In genomic region chr2:14787983-14788382, GRCm38 (mm10) we compare ENCODE assay signal across 20 mouse cellular contexts.
DNase-seq lines count a peak whose midpoint lies in the region; ATAC-seq and TF ChIP-seq lines count a peak whose summit lies in the region.
"Had no signal": no experiment of that assay in that cellular context is flagged by ENCODE, and none has a peak within 500 bp of the region (broad histone marks: within the 10 kb centered on the region; RNA-seq: fewer than 3 reads in every experiment).

No protein-coding gene starts in this region.

- dilution Hi-C loops in CH12.LX (cut with MboI; ENCODE audit: extremely low pct_ligation_motif_present, extremely low pct_unique_long_range_greater_than_20kb, low sequenced_read_pairs) = no loop called here

- DNase-seq in CH12.LX (ENCODE audit: extremely low read depth) = no peak
- no peak for DNase-seq in ES-E14 (ENCODE audit: low read depth, low spot score)
- DNase-seq in adrenal gland, postnatal 10 days = no peak
- DNase-seq in forebrain, embryonic 11.5 days (ENCODE audit: low spot score) = no peak
- DNase-seq: adrenal gland, adult 2 months; adrenal gland, adult 8-10 months; adrenal gland, postnatal 14 days; adrenal gland, postnatal 25 days; adrenal gland, postnatal 36 days; B cell, adult 2 months; cerebellum, adult 11 months; cerebellum, adult 11-12 months; cerebellum, adult 18-20 months; cerebellum, adult 2 months; cerebellum, adult 8-10 months; cerebellum, adult 9-10 months had no signal

- in situ Hi-C loops in CH12.LX (cut with MboI; ENCODE audit: low pct_ligation_motif_present, low pct_unique_long_range_greater_than_20kb, low sequenced_read_pairs) (no loop called here), ES-E14 (cut with MboI; ENCODE audit: low sequenced_read_pairs in 2 of 2, unreplicated experiment in 2 of 2) (no loop called here)

- H3K9me3 ChIP-seq in CH12.LX (replicated peaks; ENCODE audit: low read length) = no peaks in the 10 kb centered on the region
- H3K9me3 ChIP-seq in ES-E14 (ENCODE audit: control insufficient read depth, insufficient read depth, low read depth, low read length) = no peaks in the 10 kb centered on the region
- no peaks in the 10 kb centered on the region for H3K9me3 ChIP-seq in forebrain, embryonic 11.5 days (ENCODE audit: control insufficient read depth, low read length)
- H3K9me3 ChIP-seq: G1E had no signal

- H3K79me2 ChIP-seq in CH12.LX (replicated peaks; ENCODE audit: control insufficient read depth, extremely low read depth, insufficient read depth, poor library complexity, severe bottlenecking) = no peaks in the 10 kb centered on the region

- no peak for TF ChIP-seq RAD21 in CH12.LX (IDR thresholded peaks at IDR 0.05; ENCODE audit: low read depth, low read length)

- WGBS in forebrain, embryonic 11.5 days = 92% methylated on average over 2 of the region's 2 CpGs

- H3K27ac ChIP-seq in CH12.LX (ENCODE audit: insufficient read depth, low read depth) = no peak overlapping the region
- H3K27ac ChIP-seq in ES-E14 (ENCODE audit: insufficient read depth, low read depth, low read length, poor library complexity, severe bottlenecking) = no peak overlapping the region
- H3K27ac ChIP-seq in forebrain, embryonic 11.5 days (ENCODE audit: low read depth, low read length) = no peak overlapping the region

- no peak overlapping the region for H3K4me2 ChIP-seq in CH12.LX (ENCODE audit: insufficient read depth, low read depth, poor library complexity, severe bottlenecking)
- no peak overlapping the region for H3K4me2 ChIP-seq in forebrain, embryonic 11.5 days (ENCODE audit: low read depth, low read length, severe bottlenecking)

- no peaks in the 10 kb centered on the region for H3K4me1 ChIP-seq in CH12.LX (ENCODE audit: control insufficient read depth in 1 of 2, insufficient read depth in 2 of 2)
- no peaks in the 10 kb centered on the region for H3K4me1 ChIP-seq in ES-E14 (ENCODE audit: control insufficient read depth in 2 of 2, insufficient read depth in 2 of 2, low read length in 2 of 2, poor library complexity in 1 of 2)
- H3K4me1 ChIP-seq in forebrain, embryonic 11.5 days (replicated peaks; ENCODE audit: control insufficient read depth, insufficient read depth, low read length) = no peaks in the 10 kb centered on the region

- TF ChIP-seq CTCF in CH12.LX (conservative IDR thresholded peaks at IDR 0.05 in 1 of 2, IDR thresholded peaks at IDR 0.05 in 1 of 2; ENCODE audit: low read depth in 2 of 2, low read length in 2 of 2) = no peak

- no peaks in the 10 kb centered on the region for H3K27me3 ChIP-seq in CH12.LX (replicated peaks)
- H3K27me3 ChIP-seq in forebrain, embryonic 11.5 days (ENCODE audit: control insufficient read depth, insufficient read depth, low read length) = no peaks in the 10 kb centered on the region
- H3K27me3 ChIP-seq: Patski had no signal

- TF ChIP-seq POLR2A in CH12.LX (IDR thresholded peaks at IDR 0.05; ENCODE audit: low read depth, low read length) = no peak

- H3K9ac ChIP-seq in CH12.LX (ENCODE audit: insufficient read depth, low read depth) = no peak overlapping the region
- H3K9ac ChIP-seq in ES-E14 (ENCODE audit: insufficient read depth, low read depth, low read length, poor library complexity, severe bottlenecking) = no peak overlapping the region
- H3K9ac ChIP-seq in forebrain, embryonic 11.5 days (ENCODE audit: low read length) = no peak overlapping the region

- TF ChIP-seq EP300 in CH12.LX (IDR thresholded peaks at IDR 0.05; ENCODE audit: low read length) = no peak

- H3K4me3 ChIP-seq in CH12.LX (replicated peaks in 1 of 3; ENCODE audit: low read depth in 2 of 3, low read length in 2 of 3, poor library complexity in 1 of 3) = no peak overlapping the region
- no peak overlapping the region for H3K4me3 ChIP-seq in ES-E14 (ENCODE audit: insufficient read depth in 1 of 2, low read depth in 1 of 2, low read length in 2 of 2, poor library complexity in 1 of 2, severe bottlenecking in 1 of 2)
- H3K4me3 ChIP-seq in forebrain, embryonic 11.5 days (ENCODE audit: low read depth, low read length) = no peak overlapping the region

- no peak for ATAC-seq in forebrain, embryonic 11.5 days (replicated peaks; ENCODE audit: low FRiP score)
- ATAC-seq: activated CD4-positive, CD25-positive, alpha-beta regulatory T cell, adult 4 months; CD4-positive, CD25-positive, alpha-beta regulatory T cell, adult 4 months; Patski had no signal

- H3K36me3 ChIP-seq in CH12.LX (replicated peaks in 1 of 2; ENCODE audit: control insufficient read depth in 1 of 2, insufficient read depth in 1 of 2, low read length in 1 of 2) (no peaks in the 10 kb centered on the region), ES-E14 (ENCODE audit: control insufficient read depth, insufficient read depth, low read length, poor library complexity, severe bottlenecking) (no peaks in the 10 kb centered on the region)
- no peaks in the 10 kb centered on the region for H3K36me3 ChIP-seq in forebrain, embryonic 11.5 days (ENCODE audit: control insufficient read depth, insufficient read depth, low read length)
- H3K36me3 ChIP-seq: G1E had no signal

TF ChIP-seq in CH12.LX, 34 proteins besides CTCF, POLR2A, EP300 and RAD21:
- TF ChIP-seq MAFK (IDR thresholded peaks at IDR 0.05; ENCODE audit: insufficient replicate concordance, low read length) (peak; percentile 64; the same call in 1 of the 2 replicates), CHD1 (IDR thresholded peaks at IDR 0.05; ENCODE audit: low read depth, low read length) (no peak)

TF ChIP-seq in ES-E14, 5 proteins besides CTCF, POLR2A, EP300 and RAD21:
- TF ChIP-seq ZC3H11A (IDR thresholded peaks at IDR 0.05; ENCODE audit: borderline replicate concordance, low read depth, low read length) (no peak), MAFK (IDR thresholded peaks at IDR 0.05; ENCODE audit: insufficient read depth, low read depth, low read length) (peak; percentile 70; the same call in 1 of the 2 replicates), ZNF384 (IDR thresholded peaks at IDR 0.05; ENCODE audit: low read depth, low read length) (no peak)
